Mouse (Mus musculus): Measurements from ENCODE around the gene Ank. TPM values are rescaled to one million over a fixed set of nuclear protein-coding genes. Genes with fewer than 3 reads are reported as not detected.
A peak's percentile ranks its signal among the peaks of the same experiment; 100 is the strongest.

Gene Ank
- total RNA-seq, 2 experiments from 2014 or later = 156 to 161 TPM

- DNase-seq = no peak
Measured at GRCm38 (mm10) chr15:27604558-27604957, 138.1 kb downstream of the Ank start.

GRCm38 (mm10) chr15:27605252-27605651 is 138.8 kb downstream of the Ank start:
- DNase-seq = no peak

- no peak for DNase-seq
Measured at GRCm38 (mm10) chr15:27609554-27609953, 143.1 kb downstream of the Ank start.

- DNase-seq = peak; percentile 62
Measured at GRCm38 (mm10) chr15:27612533-27613221, 146.2 kb downstream of the Ank start.

- DNase-seq = no peak
Measured at GRCm38 (mm10) chr15:27613255-27613654, 146.8 kb downstream of the Ank start.

GRCm38 (mm10) chr15:27616159-27616558 is 149.7 kb downstream of the Ank start:
- no peak for DNase-seq

GRCm38 (mm10) chr15:27617227-27617626 is 150.8 kb downstream of the Ank start:
- DNase-seq = no peak

GRCm38 (mm10) chr15:27618778-27619533 is 152.5 kb downstream of the Ank start:
- DNase-seq = no peak

GRCm38 (mm10) chr15:27619683-27620082 is 153.2 kb downstream of the Ank start:
- no peak for DNase-seq

GRCm38 (mm10) chr15:27620475-27621185 is 154.2 kb downstream of the Ank start:
- DNase-seq = no peak

- no peak for DNase-seq
Measured at GRCm38 (mm10) chr15:27623286-27623685, 156.8 kb downstream of the Ank start.

- DNase-seq = no peak
Measured at GRCm38 (mm10) chr15:27625014-27625889, 158.8 kb downstream of the Ank start.

GRCm38 (mm10) chr15:27625890-27626255 is 159.4 kb downstream of the Ank start:
- no peak for DNase-seq

- no peak for DNase-seq
Measured at GRCm38 (mm10) chr15:27626314-27626713, 159.8 kb downstream of the Ank start.

- no peak for DNase-seq
Measured at GRCm38 (mm10) chr15:27627794-27628193, 161.3 kb downstream of the Ank start.

GRCm38 (mm10) chr15:27629046-27629445 is 162.6 kb downstream of the Ank start:
- no peak for DNase-seq

- no peak for DNase-seq
Measured at GRCm38 (mm10) chr15:27629800-27630600, 163.5 kb downstream of the Ank start.

GRCm38 (mm10) chr15:27630601-27631383 is 164.3 kb downstream of the Ank start, which contains the start of gene Otulin:
Otulin (minus strand) TSS chr15:27630693.
- peak; percentile 98 to 99 for DNase-seq

GRCm38 (mm10) chr15:27633941-27634900 is 167.7 kb downstream of the Ank start:
- no peak for DNase-seq

All from layer of hippocampus, postnatal 36 days (tissue).